Mouse (Mus musculus): ENCODE results near the gene Gimap1.

DNA sequence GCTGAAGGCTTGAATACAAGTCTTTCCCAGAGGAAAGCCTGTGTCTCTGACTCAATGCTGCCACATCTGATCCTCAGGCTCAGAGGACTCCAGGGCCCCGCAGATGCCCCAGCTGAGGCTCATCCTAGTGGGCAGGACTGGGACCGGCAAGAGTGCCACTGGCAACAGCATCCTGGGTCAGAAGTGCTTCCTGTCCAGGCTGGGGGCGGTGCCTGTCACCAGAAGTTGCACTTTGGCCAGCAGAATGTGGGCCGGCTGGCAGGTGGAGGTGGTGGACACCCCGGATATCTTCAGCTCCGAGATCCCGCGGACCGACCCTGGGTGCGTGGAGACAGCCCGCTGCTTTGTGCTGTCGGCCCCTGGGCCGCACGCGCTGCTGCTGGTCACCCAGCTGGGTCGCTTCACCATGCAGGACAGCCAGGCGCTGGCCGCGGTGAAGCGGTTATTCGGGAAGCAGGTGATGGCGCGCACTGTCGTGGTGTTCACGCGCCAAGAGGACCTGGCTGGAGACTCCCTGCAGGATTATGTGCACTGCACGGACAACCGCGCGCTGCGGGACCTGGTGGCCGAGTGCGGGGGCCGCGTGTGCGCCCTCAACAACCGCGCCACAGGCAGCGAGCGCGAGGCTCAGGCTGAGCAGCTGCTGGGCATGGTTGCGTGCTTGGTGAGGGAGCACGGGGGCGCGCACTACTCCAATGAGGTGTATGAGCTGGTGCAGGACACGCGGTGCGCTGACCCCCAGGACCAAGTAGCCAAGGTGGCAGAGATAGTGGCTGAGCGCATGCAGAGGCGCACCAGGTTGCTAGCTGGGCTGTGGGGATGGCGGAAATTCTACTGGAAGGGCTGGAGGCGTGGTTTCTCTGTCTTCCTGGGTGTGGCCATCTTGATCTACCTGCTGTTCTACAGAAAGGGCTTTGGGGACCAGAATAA, 3.8 kb downstream of the Gimap1 start:
- TF ChIP-seq CTCF (IDR thresholded peaks at IDR 0.05; ENCODE audit: low read depth) (no peak), EP300 (IDR thresholded peaks at IDR 0.05; ENCODE audit: low read depth) (no peak)

Data from liver, embryonic 14.5 days (tissue).